Mouse (Mus musculus) kidney, postnatal 10 days (tissue): Measurements from ENCODE around the gene Rorb.

ENCODE experiments used
- DNase-seq: peaks from one replicate; pipeline ENCODE4 v3.0.0; 2021; ENCODE audit warnings: mixed read lengths

The Rorb gene

DNA sequence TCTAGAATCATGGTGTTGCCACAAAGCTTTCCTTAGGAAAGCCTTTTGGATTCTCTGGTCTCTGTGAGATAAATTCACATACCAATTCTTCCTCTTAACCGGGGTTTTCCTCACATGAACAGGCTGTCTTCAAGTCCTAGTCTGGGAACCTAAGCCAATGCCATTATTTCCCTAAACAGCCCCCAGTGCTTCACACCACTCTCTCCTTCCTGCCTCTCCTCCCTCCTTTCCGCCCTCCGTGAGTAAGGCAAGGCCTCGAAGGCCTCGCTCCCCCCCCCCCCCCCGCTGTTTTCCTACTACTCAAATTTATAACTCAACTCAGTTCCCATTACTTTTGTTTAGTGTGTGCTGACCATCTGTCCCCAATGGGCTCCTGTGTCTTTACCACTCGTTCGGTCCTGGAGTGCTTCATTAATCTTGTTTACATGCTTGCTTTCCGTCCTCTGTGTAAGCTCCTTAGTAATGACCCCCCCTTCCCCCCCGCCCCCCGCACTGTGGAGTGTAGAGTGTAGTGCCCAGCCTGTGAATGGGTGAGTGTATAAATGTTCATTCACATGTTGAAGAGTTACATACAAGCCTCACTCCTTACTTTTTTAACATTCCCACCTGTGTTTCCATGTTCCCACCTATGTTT, 106.9 kb downstream of the Rorb start:
- no peak for DNase-seq

DNA sequence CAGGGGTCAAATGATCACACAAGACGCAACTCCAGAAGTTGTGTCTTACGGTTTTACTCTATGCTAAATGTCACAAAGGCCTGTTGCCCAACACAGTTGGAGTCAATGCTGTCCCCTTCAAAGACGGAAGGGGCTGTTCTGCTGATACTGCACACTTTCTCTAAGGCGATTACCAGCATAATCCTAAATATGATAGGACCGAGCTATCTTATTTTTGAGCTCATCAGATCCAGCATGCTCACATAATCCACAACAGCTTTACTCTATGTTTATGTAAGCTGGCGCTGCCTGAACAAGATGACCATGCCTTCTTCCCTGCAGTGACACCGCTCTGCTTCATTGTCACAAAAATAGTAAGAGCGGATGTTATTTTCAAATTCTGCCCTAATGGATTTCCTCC, 112.0 kb downstream of the Rorb start:
- no peak for DNase-seq

DNA sequence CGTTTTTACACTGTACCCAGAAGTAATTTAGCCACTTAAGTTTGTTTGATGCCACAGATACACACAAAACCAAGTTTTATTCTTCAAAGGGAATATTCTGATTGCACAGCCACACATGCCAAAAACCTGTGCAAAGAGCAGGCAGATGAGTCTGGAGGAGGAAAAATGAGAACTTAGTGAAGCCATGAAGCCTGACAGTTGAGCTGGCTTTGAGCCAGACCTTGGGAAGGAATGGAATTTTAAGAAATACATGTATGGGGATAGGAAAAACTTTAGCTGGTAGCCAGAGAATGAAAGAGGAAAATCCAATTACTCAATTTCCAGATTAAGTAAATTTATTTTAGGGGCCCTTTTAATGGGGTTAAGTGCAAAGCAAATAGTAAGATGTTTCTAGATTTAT, 113.3 kb downstream of the Rorb start:
- peak; percentile 10 for DNase-seq

DNA sequence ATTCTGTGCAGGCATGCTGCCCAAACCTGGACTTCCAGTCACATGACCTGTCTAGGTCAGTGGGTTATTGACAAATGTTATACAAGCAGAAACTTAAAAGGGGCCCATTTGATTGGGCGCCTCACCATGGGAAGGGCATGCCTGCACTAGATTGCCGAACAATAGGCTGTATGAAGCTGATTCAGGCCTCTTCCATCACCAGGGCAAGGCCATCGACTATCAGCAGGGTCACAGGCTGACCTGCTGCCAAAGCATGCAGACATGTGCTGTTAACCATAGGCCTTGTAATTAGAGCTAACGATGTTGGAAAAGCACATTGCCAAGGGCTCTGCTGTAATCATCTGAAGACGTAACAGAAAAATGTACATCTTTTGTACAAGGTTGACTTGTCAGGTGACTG, 131.0 kb downstream of the Rorb start:
- no peak for DNase-seq

GRCm38 (mm10) chr19:18974796-18975660, 136.0 kb downstream of the Rorb start:
- peak; percentile 48 for DNase-seq

DNA sequence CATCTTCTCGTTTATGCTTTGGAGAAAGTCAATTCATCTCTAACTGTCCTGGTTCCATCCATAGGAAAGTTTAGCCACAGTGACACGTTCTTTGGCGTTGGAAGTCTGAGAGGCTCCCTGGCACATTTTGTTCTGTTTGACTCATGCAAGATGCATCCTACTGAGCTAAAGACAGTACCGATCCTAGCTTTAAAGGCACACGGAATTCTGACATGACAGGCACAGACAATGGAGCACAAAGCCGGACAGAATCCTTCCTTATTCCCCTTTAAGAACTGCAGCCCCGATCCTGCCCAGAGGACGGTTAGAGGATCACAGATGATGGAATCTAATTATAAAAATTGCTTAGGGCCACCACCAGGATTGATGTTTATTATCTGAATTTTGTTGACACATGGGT, 141.6 kb downstream of the Rorb start:
- no peak for DNase-seq

DNA sequence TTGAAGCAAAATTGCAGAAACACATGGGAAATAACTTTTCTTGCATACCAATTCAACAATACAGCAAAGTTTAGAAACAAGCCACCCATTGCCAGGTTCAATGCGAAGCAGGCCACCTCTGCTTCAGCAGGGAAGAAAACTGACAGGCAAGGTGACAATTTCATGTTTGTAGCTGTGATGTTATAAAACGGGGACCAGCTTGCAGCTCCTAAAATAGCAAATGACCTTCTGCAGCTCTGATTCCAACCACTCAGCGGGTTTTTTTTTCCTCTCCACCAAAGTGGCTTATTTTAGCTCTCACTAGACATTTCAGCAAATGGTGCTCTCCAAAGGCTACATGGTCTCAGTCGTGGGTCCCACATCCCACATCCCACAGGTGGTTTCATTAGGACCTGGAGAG, 143.7 kb downstream of the Rorb start:
- DNase-seq: no peak

GRCm38 (mm10) chr19:18959862-18960261, 151.1 kb downstream of the Rorb start:
- DNase-seq: no peak

- no peak for DNase-seq
Observed at GRCm38 (mm10) chr19:18952806-18953205, 158.2 kb downstream of the Rorb start.

DNA sequence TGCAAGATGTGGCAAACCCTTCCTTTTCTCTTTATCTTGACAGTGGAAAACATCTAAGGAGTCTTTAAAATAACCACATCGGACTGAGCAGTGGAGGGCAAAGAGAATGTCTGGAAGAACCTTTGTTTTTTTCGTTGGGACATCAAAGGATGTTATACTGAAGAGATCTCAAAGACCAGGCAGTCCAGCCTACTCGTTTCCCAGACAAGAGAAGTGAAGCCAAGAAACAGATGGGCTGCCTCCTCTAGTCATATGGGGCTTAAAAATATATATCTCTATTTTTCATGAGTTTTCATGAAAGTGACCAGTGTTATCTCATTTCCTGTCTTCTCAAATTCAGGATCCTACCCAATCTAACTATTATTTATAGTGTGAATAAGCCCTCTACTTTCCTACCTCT, 163.8 kb downstream of the Rorb start:
- no peak for DNase-seq

DNA sequence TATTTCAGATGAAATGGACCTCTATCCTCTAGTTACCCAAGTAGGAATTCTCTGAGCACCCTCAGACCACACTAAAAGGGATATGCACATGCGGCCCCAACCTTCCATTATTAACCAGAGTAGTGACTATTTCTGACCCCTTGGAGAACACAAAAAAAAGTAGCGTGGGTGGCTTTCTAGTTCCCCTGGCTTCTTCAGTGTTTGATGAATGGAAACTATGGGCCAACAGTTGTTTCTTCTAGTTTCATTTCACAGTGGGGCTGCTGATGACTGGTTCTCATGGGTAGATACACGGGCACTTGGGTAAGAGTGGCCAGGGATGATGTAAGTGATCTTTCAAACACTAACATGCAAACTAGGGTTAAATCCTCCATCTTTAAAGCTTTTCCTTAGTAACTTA, 165.7 kb downstream of the Rorb start:
- no peak for DNase-seq

DNA sequence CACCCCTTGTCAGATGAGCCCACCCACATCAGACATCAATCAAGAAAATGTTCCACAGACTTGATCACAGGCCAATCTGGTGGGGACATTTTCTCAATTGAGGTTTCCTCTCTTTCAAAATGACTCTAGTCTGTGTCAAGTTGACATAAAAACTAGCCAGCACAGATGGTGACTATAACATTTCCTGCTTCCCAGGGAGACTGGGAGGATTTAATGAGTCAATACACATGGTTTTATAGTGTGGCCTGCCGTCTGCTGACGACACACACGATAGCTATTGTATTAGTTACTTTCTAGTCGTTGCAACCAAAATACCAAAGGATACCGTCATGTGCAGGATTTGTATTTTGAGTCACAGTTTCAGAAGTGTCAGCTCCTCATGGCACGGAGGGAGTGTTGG, 169.6 kb downstream of the Rorb start:
- DNase-seq: no peak

DNA sequence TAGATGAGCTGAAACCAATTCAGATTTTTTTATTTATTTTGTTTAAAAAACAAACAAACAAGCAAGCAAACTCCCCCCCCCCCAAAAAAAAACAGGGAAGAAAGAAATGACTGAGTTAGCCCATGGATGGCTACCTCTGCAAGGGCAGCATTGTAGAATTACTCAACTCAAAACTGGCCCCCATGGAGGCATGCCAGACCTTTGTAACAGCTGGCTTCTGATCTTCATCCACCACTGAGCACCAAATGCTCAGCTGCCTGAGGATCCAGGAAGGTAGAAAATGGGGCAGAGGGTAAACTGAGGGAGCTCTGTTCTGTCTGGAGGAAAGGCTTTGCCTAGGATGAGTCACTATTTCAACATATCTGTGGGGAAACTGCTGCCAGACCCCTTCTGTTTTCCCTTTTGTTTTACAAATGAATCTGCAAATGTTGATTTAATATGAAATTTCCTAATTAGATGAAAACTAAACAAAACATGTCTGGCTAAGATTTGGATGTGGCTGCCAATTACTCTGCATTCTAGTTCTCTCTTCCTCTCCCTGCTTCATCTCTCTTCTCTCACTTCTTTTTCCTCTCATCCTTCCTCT, 199.1 kb downstream of the Rorb start:
- DNase-seq: peak; percentile 37

GRCm38 (mm10) chr19:18909641-18910040, 201.4 kb downstream of the Rorb start:
- no peak for DNase-seq

- DNase-seq: no peak
Observed at GRCm38 (mm10) chr19:18905511-18905910, 205.5 kb downstream of the Rorb start.

DNA sequence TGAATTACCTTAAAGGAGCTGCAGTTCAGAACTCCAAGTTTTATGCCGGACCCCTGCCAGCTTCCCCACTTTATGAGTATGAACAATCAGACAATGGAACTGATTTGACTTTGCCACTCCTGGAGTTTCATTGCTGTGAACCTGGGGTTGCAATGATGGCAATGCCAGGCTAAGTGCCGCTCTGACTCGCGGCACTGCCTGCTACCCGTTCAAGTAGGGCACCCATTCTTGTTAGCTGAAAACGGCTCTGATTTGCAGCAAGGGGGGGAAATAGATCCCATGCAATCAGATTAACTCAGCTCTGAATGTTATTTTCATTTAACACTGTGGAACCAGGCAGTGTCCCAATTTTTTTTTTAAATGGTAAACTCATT, 208.3 kb downstream of the Rorb start:
- DNase-seq: peak; percentile 7

GRCm38 (mm10) chr19:18902041-18902693, 208.8 kb downstream of the Rorb start:
- no peak for DNase-seq

DNA sequence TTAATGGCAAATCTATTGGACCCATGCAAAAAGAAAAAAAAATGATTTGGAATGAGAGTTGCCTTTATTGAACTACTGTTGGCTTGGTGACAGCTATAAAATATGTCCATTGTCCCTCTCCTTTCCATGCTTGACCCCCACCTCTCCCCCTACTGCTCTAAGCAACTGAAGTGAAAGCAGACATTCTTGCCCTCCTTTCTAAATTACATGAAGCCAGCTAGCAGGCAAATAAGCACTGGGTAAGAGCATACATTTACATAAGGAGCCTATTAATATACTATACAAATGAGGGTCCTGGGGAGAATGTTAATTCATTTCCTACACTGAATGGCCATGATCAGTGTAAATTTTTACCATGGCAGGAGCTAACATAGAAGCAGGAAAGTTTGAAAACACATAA, 212.8 kb downstream of the Rorb start:
- DNase-seq: no peak

GRCm38 (mm10) chr19:18890216-18890615, 220.8 kb downstream of the Rorb start:
- DNase-seq: no peak

DNA sequence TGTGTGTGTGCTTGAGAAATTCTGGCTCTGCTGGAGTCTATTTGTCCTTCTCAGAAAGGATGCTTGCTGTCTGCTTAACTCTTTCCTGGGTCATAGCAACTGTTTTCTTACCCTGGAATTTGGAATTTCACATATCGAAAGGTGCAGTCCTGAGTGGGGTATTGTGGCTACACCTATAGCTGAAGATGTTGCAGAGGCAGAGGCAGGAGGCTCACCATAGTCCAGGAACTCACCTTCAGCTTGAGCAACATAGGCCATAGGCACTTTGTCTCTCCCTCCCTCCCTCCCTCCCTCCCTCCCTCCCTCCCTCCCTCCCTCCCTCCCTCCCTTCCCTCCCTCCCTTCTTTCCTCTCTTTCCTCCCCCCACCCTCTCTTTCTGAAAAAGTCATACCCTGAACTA, 221.4 kb downstream of the Rorb start:
- DNase-seq: no peak

DNA sequence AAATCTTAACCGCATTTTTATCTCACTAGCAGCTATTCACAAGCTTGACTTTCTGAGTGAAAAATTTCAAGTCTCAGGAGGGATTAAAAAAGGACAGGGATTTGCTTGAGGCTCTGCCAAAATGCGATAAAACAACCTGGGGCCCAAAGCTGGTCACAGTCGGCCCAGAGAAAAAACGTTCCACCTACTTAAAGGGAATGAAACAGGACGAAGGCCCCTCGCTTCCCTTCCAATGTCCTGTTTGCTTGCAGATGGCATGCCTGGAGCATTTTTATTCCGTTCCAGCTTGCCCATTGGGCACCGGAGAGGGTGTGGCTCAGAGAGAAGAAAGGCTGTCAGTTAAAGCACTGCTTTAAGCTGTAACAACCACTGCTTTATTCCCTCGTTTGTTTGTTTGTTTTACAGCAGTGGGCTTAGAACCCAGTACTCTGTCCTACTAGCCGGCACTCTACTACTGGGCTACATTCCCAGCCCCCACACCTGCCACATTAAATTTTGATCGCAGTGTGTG, 221.8 kb downstream of the Rorb start:
- no peak for DNase-seq

DNA sequence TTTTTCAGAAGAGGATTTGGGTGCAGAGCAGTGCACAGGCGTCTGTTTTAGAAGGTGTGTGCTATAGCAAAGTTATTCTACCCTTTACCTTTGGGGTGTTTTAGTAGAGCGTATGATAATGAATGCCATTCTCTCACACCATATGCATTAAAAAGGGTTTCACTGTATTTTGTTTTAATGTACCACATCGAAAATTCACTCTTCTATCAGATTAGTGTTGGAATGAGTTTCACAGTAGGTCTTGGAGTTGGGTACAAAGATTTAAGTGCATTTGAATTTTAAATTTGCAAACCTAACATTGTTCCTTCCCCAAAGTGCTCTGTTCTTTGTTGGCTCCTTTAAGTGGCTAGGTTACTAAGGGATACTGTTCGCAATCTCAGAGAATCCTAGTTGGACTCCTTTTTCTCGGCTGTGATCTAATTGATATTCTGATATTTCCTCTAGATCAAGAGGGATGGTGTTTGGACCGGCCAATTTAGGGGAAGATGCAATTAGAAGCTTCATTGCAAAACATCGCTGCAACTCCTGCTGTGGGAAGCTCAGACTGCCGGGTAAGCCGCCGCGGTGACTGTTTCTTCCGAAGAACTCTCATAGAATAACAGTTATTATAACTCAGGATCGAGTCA, 222.4 kb downstream of the Rorb start:
- DNase-seq: no peak
